Mouse (Mus musculus): ENCODE measurements at regions not wholly inside any gene's neighbourhood (a gene's known extent, or its start where the extent isn't known, plus 50 kb on each side); places are given as distances from the start of the nearest gene placed in this dataset.

GRCm38 (mm10) chr4:47703501-47703900 is 229.0 kb downstream of the Sec61b start:
- no peak overlapping the region for H3K4me2 ChIP-seq (replicated peaks; ENCODE audit: low read depth, low read length)
- H3K27ac ChIP-seq (ENCODE audit: low read length) = no peak overlapping the region
- no peaks in the 10 kb centered on the region for H3K9me3 ChIP-seq (ENCODE audit: low read length)
- H3K9ac ChIP-seq (replicated peaks; ENCODE audit: low read length) = no peak overlapping the region
- H3K4me1 ChIP-seq (ENCODE audit: insufficient read depth, low read length) = no peaks in the 10 kb centered on the region
- H3K36me3 ChIP-seq (ENCODE audit: insufficient read depth, low read length) = no peaks in the 10 kb centered on the region
- no peak overlapping the region for H3K4me3 ChIP-seq (ENCODE audit: low read length)
- 78% methylated on average over 2 of the region's 2 CpGs for WGBS
- no peak for ATAC-seq (ENCODE audit: low FRiP score, low TSS enrichment)
- H3K27me3 ChIP-seq (ENCODE audit: insufficient read depth, low read length) = no peaks in the 10 kb centered on the region

DNA sequence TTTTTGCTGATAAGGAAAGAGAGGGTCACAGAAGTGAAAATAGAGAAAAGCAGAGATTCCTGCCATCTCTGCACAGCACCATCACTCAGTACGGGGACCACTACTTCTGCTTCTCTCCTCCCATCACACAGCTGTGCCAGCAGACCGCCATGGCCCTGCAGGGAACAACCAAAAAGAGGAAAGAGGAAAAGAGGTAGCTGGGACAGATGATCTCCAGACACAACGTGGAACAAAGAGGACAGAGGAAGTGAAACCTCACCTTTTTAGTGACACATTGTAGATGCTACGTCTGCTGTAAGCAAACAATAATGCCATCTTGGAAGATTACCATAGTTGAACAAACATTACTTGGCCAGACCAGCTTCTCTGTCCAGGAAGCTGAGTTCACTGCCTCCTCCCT is 230.1 kb downstream of the Sec61b start:
- Histone ChIP-seq H3K4me3 (ENCODE audit: low read length) (no peak overlapping the region), H3K4me1 (ENCODE audit: insufficient read depth, low read length) (no peaks in the 10 kb centered on the region), H3K9me3 (ENCODE audit: low read length) (no peaks in the 10 kb centered on the region), H3K27me3 (ENCODE audit: insufficient read depth, low read length) (no peaks in the 10 kb centered on the region), H3K4me2 (replicated peaks; ENCODE audit: low read depth, low read length) (no peak overlapping the region), H3K27ac (ENCODE audit: low read length) (no peak overlapping the region), H3K36me3 (ENCODE audit: insufficient read depth, low read length) (no peaks in the 10 kb centered on the region), H3K9ac (replicated peaks; ENCODE audit: low read length) (no peak overlapping the region)
- ATAC-seq (ENCODE audit: low FRiP score, low TSS enrichment) = no peak
- 74% methylated on average over 4 of the region's 4 CpGs for WGBS

- no peaks in the 10 kb centered on the region for H3K27me3 ChIP-seq (ENCODE audit: insufficient read depth, low read length)
- no peaks in the 10 kb centered on the region for H3K9me3 ChIP-seq (ENCODE audit: low read length)
- no peak overlapping the region for H3K4me2 ChIP-seq (replicated peaks; ENCODE audit: low read depth, low read length)
- no peak overlapping the region for H3K4me3 ChIP-seq (ENCODE audit: low read length)
- no peaks in the 10 kb centered on the region for H3K4me1 ChIP-seq (ENCODE audit: insufficient read depth, low read length)
- H3K9ac ChIP-seq (replicated peaks; ENCODE audit: low read length) = no peak overlapping the region
- H3K27ac ChIP-seq (ENCODE audit: low read length) = no peak overlapping the region
- no peaks in the 10 kb centered on the region for H3K36me3 ChIP-seq (ENCODE audit: insufficient read depth, low read length)
- no peak for ATAC-seq (ENCODE audit: low FRiP score, low TSS enrichment)
Measured at GRCm38 (mm10) chr4:47707966-47708365, 233.5 kb downstream of the Sec61b start.

DNA sequence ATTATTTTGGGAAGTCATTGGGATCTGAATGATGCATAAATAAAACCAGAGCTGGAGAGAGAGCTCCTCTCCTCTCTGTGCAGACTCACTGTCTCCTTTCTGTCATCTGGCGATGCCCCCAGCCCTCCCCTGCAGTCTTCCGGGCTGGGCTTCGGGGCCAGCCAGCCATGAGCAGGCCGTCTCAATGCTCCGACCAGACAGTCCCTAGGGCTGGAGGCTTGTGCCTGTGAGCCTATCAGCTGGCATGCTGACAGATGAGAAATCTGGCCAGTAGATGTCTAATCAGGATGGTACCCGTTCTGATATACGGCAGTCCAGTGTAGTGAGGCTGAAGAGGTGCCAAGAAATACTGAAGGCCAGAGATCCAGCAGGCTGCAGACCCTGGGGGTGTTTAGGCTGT is 238.9 kb downstream of the Sec61b start:
- no peaks in the 10 kb centered on the region for H3K9me3 ChIP-seq (ENCODE audit: low read length)
- no peak for ATAC-seq (ENCODE audit: low FRiP score, low TSS enrichment)
- H3K4me3 ChIP-seq (ENCODE audit: low read length) = no peak overlapping the region
- H3K27ac ChIP-seq (ENCODE audit: low read length) = no peak overlapping the region
- H3K27me3 ChIP-seq (ENCODE audit: insufficient read depth, low read length) = no peaks in the 10 kb centered on the region
- no peaks in the 10 kb centered on the region for H3K4me1 ChIP-seq (ENCODE audit: insufficient read depth, low read length)
- no peak overlapping the region for H3K4me2 ChIP-seq (replicated peaks; ENCODE audit: low read depth, low read length)
- 60% methylated on average over 7 of the region's 7 CpGs for WGBS
- H3K36me3 ChIP-seq (ENCODE audit: insufficient read depth, low read length) = no peaks in the 10 kb centered on the region
- no peak overlapping the region for H3K9ac ChIP-seq (replicated peaks; ENCODE audit: low read length)

- no peaks in the 10 kb centered on the region for H3K36me3 ChIP-seq (ENCODE audit: insufficient read depth, low read length)
- H3K27ac ChIP-seq (ENCODE audit: low read length) = no peak overlapping the region
- H3K4me1 ChIP-seq (ENCODE audit: insufficient read depth, low read length) = no peaks in the 10 kb centered on the region
- no peak overlapping the region for H3K4me3 ChIP-seq (ENCODE audit: low read length)
- no peaks in the 10 kb centered on the region for H3K9me3 ChIP-seq (ENCODE audit: low read length)
- no peak overlapping the region for H3K9ac ChIP-seq (replicated peaks; ENCODE audit: low read length)
- H3K27me3 ChIP-seq (ENCODE audit: insufficient read depth, low read length) = no peaks in the 10 kb centered on the region
- 17% methylated on average over 8 of the region's 8 CpGs for WGBS
- ATAC-seq (ENCODE audit: low FRiP score, low TSS enrichment) = no peak
- H3K4me2 ChIP-seq (replicated peaks; ENCODE audit: low read depth, low read length) = no peak overlapping the region
Measured at GRCm38 (mm10) chr4:47724331-47725004, 250.0 kb downstream of the Sec61b start.

GRCm38 (mm10) chr4:47725005-47725340 is 250.5 kb downstream of the Sec61b start:
- Histone ChIP-seq H3K4me2 (replicated peaks; ENCODE audit: low read depth, low read length) (no peak overlapping the region), H3K4me3 (ENCODE audit: low read length) (no peak overlapping the region), H3K4me1 (ENCODE audit: insufficient read depth, low read length) (no peaks in the 10 kb centered on the region), H3K9ac (replicated peaks; ENCODE audit: low read length) (no peak overlapping the region), H3K27ac (ENCODE audit: low read length) (no peak overlapping the region), H3K36me3 (ENCODE audit: insufficient read depth, low read length) (no peaks in the 10 kb centered on the region), H3K9me3 (ENCODE audit: low read length) (no peaks in the 10 kb centered on the region), H3K27me3 (ENCODE audit: insufficient read depth, low read length) (no peaks in the 10 kb centered on the region)
- no peak for ATAC-seq (ENCODE audit: low FRiP score, low TSS enrichment)
- WGBS = 28% methylated on average over 3 of the region's 3 CpGs

GRCm38 (mm10) chr4:47746498-47747190 is 272.2 kb downstream of the Sec61b start:
- no peak for ATAC-seq (ENCODE audit: low FRiP score, low TSS enrichment)
- H3K9me3 ChIP-seq (ENCODE audit: low read length) = no peaks in the 10 kb centered on the region
- no peaks in the 10 kb centered on the region for H3K4me1 ChIP-seq (ENCODE audit: insufficient read depth, low read length)
- H3K27ac ChIP-seq (ENCODE audit: low read length) = no peak overlapping the region
- WGBS = 77% methylated on average over 8 of the region's 8 CpGs
- no peaks in the 10 kb centered on the region for H3K27me3 ChIP-seq (ENCODE audit: insufficient read depth, low read length)
- no peak overlapping the region for H3K4me3 ChIP-seq (ENCODE audit: low read length)
- H3K9ac ChIP-seq (replicated peaks; ENCODE audit: low read length) = no peak overlapping the region
- no peak overlapping the region for H3K4me2 ChIP-seq (replicated peaks; ENCODE audit: low read depth, low read length)
- no peaks in the 10 kb centered on the region for H3K36me3 ChIP-seq (ENCODE audit: insufficient read depth, low read length)

DNA sequence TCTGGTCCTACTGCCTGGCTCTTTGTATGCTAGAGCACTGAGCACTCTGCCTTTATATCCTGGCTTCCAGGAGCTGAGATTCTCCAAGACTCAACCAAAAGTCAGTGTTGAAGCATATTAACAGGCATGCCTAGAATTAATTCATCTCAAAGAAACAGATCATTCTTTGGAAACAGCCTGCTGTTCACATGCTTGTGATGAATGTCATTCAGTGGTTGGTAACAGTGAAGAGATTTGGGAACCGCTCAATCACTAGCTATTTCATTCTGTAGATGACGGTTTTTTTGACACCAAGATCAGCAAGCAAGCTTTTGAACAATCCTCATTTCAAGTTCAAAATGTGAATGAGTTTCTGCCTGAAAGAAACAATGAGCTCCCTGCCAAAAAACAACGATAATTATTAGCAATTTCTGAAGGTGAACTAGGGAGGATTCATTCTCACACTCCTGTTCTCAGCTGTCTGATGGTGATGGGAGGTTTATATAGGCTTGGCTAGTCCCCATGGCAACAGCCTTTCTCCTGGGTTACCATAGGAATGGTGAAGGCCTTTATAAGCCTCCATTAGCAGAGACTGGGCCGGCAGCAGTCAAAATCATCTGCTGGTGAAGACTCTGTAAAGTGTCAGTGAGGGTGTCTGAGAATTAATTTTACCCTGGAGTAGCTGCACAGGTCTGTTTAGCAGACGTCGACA is 272.6 kb upstream of the Nr4a3 start:
- Histone ChIP-seq H3K4me1 (ENCODE audit: insufficient read depth, low read length) (no peaks in the 10 kb centered on the region), H3K36me3 (ENCODE audit: insufficient read depth, low read length) (no peaks in the 10 kb centered on the region), H3K9ac (replicated peaks; ENCODE audit: low read length) (no peak overlapping the region), H3K4me2 (replicated peaks; ENCODE audit: low read depth, low read length) (no peak overlapping the region), H3K27me3 (ENCODE audit: insufficient read depth, low read length) (no peaks in the 10 kb centered on the region), H3K27ac (ENCODE audit: low read length) (no peak overlapping the region), H3K4me3 (ENCODE audit: low read length) (no peak overlapping the region), H3K9me3 (ENCODE audit: low read length) (no peaks in the 10 kb centered on the region)
- 87% methylated on average over 6 of the region's 6 CpGs for WGBS
- no peak for ATAC-seq (ENCODE audit: low FRiP score, low TSS enrichment)

DNA sequence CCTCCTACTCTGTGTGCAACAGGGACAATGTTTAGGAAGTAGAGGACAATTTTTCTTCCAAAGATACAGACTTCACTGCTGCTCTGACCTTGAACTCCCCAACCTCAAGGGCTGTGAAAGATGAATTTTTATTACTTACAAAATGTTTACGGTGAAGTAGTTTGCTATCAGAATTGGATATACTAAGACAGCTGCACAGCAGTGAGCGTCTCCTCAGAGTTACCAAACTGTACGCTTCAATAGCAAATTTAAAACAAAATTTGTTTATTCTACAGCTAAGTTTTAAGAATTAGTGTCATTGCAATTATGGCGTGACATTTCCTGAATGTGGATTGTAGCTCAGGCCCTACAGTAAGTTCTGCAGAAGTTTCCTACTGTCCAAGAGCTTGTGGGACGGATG is 270.3 kb upstream of the Nr4a3 start:
- Histone ChIP-seq H3K9ac (replicated peaks; ENCODE audit: low read length) (no peak overlapping the region), H3K4me1 (ENCODE audit: insufficient read depth, low read length) (no peaks in the 10 kb centered on the region), H3K27me3 (ENCODE audit: insufficient read depth, low read length) (no peaks in the 10 kb centered on the region), H3K9me3 (ENCODE audit: low read length) (no peaks in the 10 kb centered on the region), H3K36me3 (ENCODE audit: insufficient read depth, low read length) (no peaks in the 10 kb centered on the region), H3K27ac (ENCODE audit: low read length) (no peak overlapping the region), H3K4me3 (ENCODE audit: low read length) (no peak overlapping the region), H3K4me2 (replicated peaks; ENCODE audit: low read depth, low read length) (no peak overlapping the region)
- no peak for ATAC-seq (ENCODE audit: low FRiP score, low TSS enrichment)
- WGBS = 83% methylated on average over 5 of the region's 5 CpGs

DNA sequence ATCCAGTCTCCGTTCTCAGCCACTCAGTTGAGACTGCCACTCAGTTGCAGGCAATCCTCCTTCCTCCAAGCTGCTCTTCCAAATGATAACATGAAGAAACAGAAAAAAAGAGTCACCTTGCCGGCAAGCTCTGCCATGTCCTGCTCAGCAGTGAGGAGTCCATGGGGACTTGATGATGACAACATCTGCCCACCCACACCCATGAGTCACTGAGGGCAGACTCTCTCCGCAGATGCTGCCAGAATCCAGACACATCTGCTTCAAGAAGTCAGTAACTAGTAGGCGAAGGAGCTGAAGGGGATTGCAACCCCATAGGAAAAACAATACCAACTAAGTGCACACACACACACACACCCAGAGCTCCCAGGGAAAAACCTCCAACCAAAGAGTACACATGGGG is 263.9 kb upstream of the Nr4a3 start:
- Histone ChIP-seq H3K27me3 (ENCODE audit: insufficient read depth, low read length) (no peaks in the 10 kb centered on the region), H3K4me1 (ENCODE audit: insufficient read depth, low read length) (no peaks in the 10 kb centered on the region), H3K4me3 (ENCODE audit: low read length) (no peak overlapping the region), H3K27ac (ENCODE audit: low read length) (no peak overlapping the region), H3K36me3 (ENCODE audit: insufficient read depth, low read length) (no peaks in the 10 kb centered on the region), H3K4me2 (replicated peaks; ENCODE audit: low read depth, low read length) (no peak overlapping the region), H3K9ac (replicated peaks; ENCODE audit: low read length) (no peak overlapping the region), H3K9me3 (ENCODE audit: low read length) (no peaks in the 10 kb centered on the region)
- 89% methylated on average over 4 of the region's 4 CpGs for WGBS
- ATAC-seq (ENCODE audit: low FRiP score, low TSS enrichment) = no peak
